Mouse (Mus musculus): ENCODE measurements around the gene Kcnk4.

The Kcnk4 gene

DNA sequence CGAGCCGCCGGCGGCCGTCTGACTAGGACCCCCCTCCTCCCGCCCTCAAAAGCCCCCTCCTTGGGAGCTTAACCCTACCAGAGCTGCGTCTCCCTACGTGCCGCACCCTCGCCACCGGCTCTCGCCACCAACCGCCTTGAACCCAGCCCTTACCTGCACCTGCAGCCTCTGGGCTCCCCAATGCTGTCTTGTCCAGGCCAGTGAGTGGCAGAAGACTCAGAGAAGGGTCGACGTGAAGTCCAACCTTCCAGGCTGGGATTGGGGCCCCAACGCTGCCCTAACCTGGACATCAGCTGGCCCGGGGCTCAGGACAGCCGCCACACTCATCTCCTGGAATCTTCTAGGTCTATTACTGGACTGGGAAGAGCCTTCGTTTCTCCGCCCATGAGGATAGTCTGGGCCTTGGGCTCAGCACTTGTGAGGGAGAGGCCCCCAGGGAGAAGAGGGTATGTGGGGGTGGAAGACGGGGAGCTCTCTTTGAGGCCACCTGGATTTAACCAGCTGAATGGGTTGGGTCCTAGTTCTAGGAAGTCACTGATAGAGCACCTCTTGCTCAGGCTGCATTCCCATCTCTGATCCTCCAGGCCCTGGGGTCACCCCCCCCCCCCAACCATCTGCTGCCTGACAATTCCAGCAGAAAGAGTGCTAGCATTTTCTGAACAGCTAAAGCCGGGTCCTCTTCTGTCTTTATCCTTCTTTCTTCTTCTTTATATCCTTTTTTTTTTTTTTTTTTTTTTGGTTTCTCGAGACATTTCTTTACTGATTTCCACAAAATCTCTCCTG is at the start of gene Kcnk4:
TSS of gene Kcnk4 (minus strand) at position 321 of the 783 bp plus-strand sequence.
- DNase-seq (ENCODE audit: low spot score), result no peak

DNA sequence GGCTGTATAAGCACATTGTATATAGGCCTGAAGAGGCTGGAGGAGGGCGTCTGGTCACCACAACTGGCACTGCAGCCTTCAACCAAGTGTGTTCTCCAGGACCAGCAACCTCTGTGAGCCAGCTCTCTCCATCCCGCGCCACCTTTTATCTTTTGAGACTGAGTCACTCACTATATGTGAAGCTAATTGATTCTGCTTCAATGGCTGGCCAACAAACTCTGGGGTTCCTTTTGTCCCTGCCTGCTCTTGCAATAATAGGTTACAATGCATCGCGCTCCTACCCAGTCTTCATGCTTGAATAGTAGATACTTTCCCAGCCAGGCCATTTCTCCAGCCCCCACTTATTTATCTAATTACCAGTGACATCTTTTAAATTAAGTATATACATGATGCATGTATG is 49.3 kb upstream of the Kcnk4 start:
- no peak for DNase-seq (ENCODE audit: low spot score)

DNA sequence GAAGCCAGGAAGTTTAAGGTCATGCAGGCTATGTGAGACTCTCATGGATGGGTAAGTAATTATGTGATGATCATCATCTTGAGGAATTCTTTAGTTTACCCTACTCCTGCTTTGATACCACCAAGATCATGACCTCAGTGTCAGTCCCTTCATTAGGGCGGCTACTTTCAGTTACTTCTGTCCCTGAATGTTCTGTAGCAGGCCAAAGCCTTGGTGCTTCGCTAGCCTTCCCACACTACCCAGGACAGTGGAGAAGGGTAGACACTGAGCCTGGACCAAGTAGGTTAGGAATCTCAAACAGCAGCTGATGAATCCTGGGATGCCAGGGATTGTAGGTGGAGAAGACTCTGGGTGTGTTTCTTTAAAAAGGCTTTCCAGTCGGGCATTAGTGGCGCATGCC is 47.1 kb upstream of the Kcnk4 start:
- DNase-seq (ENCODE audit: low spot score), result no peak

DNA sequence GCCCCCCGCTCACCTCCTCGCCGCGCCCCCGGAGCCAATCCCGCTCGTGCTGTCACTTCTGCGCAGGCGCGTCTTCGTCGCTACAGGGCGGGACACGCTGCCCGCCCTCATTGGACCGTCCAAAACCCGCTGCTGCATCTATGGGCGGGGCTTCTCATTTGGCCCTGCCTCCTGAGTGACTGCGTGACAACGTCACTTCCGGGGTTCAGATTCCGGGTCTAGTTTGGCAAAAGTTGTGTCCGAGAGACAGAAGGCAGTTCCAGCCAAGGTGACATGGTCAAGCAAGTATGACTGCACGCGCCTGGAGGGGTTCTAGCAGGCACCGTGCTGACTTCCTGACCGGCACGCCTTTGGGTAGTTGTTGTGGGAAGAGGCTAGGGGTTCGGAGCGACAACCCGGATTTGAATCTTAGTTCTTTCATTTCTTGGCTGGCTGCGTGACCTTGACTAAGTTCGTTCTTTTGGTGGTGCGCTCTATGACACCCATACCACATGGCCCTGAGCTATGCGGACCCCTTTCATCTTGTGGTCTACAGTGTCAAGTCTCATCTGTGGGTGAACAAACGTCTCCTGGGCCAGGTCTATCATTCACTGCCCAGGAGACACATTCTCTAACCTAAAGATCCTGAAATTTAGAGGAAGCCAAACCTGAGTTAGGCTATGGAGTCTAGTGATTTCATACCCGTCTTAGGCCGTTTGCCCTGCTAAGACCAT is 46.2 kb upstream of the Kcnk4 start, which contains the start of gene Fkbp2:
TSS of gene Fkbp2 (minus strand) at position 121 of the 713 bp plus-strand sequence.
- DNase-seq (ENCODE audit: low spot score), result peak; percentile 97

DNA sequence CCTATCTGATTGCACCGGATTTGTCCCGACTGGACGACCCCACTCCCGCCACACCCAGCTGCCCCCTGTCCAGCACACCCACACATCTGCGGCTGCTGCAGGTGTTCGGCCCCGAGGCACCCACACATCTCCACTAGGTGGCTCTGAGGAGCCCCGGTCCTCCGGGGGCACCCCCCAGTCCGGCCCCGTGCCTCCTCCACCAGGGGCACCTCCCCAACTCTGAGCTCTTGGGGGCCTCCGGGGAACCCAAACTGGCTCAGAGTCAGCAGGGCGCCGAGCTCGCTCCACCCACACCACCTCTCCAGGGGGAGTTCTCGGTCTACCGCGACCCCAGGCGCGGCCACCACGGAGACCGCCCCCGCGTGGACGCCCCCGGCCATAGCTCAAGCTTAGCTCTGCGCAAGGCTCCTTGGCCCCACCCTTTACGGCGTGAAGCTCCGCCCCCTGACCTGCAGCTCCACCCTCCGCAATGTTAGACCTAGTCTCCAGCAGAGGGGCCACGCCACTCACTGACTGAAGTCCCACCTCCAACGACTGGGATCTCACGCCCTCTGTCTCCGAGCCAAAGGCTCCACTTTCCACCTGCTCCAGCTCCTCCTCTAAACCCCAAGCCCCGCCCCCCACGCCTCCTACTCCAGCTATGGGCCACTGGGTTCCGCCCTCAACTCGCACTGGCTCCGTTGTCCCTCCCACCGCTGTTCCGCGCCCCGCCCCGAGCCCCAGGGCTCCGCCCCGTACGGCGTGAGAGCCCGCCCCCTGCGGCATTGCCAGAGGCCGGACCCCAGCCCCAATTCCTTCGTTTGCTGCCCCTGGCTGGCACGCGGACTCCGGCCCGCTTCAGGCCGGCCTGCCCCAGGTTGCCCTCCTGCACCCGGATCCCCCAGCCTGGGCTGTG is 45.4 kb upstream of the Kcnk4 start:
- peak; percentile 99 for DNase-seq (ENCODE audit: low spot score)

DNA sequence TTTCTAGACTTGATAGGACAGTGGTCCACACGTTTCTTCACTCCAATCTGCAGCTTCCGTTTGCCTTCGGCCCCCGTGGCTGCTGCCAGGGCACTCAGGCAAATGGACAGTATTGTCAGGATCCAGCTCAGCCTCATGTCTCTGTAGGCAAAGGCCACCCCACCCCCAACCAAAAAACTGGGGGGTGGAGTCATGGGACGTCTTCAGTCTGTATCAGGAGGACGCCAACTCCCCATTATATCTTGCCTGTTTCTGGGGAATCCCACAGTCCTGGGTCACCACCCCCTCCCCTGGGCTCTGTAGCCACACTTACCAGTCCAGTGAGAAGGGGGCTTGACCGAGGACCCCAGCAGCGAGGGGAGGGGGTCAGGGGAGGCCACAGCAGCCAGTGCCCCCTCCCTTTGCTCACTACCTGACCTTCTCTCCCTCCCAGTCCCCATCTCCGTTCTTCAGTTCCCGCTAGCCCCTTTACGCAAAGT is 44.7 kb upstream of the Kcnk4 start:
- no peak for DNase-seq (ENCODE audit: low spot score)

DNA sequence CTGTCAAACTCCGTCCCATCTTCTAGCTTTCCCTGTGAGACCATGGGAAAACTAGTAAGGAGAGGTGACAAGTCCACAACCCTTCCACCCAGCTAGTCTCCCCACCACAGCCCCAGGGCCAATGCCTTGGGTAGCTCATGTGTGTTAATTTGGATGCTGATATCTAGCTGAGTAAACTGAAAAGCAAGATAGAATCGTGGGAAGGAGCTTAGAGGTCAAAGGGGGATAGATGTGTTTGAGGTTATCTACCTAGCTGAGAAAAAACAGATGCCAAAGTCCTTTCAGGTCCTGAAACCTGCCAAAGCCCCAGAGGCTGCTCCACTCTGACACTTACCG is 44.3 kb upstream of the Kcnk4 start:
- DNase-seq (ENCODE audit: low spot score), result no peak

DNA sequence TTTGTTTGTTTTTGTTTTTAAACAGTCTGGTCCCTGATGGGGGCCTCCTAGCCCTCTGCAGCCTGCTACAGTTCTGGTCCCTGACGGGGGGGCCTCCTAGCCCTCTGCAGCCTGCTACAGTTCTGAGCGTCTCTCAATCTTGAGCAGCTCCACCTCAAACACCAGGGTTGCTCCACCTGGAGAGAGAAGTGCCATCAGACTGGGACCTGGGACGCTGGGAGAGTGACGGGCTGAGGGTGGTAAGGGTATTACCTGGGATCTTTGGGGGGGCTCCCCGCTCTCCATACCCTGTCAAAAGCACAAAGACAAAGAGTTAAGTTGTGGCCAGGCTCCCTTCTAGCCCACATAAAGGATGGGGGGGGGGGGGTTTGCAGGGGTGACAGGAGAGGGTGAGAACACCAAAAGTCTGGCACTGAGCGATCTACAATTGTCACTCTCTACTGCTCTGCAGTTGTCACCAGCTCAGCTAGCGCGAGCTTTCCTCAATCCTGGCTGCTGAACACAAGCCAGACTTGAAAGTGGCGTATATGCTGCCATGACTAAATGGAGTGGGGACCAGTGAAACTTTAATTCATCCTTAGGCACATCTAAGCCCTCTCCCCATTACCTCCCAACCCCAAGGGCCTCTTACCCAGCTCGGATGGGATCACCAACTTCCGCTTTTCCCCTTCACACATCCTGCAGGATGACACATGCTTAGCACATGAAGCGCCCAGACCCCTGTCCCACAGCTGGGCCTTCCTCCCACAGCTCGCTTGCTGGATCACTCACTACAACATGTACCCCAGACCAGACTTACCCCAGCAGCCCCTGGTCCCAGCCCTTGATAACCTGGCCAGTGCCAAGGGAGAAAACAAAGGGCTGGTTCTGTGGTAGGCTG is 43.7 kb upstream of the Kcnk4 start:
- DNase-seq (ENCODE audit: low spot score), result no peak

DNA sequence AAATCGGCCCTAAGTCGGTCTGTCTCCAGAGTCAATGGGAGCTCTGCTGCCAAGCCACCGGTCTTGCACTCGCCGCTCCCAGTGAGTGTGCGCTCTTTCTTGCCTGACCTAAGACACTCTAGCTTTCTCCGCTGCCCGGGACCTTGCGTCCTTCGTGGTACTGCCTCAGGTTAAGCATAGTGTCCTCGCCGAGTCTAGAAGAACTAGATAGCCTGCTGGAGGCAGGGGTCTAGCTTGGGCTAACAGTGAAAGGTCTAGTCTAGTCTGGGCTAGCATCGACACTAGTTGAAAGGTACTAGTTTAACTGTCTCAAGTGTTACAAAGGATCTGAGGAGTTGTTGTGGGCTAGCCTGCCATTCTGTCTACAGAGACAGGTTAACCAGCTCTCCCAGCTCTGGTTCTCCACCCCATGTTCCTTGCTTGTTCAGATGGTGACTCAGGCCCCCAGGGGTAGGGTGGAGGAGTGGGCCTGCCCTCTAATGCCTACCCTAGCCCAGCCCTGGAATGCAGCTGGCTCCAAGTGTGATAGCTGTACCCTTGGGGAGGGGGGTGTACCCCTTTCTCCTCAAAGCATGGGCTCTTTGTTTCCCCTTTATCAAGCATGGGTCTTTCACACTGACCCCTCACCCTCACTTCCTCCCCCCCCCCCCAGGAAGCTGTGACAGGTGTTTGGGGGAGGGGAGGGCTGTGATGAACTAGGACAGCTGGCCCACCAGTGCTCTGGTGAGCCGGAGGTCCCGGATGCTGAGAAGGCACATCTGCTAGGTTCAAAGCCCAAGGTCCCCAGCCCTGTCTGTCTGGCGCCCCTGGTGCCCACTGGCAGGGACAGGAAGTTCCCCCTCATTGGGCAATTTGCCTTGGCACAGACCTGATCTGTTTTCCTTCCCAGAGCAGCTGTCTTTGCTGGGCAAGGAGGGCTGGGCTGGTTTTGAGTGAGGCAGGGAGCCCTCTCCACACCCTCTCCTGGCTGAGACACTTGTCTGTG is 41.5 kb upstream of the Kcnk4 start, which contains the start of gene Plcb3:
TSS of gene Plcb3 (minus strand) at position 934 of the 985 bp plus-strand sequence.
- DNase-seq (ENCODE audit: low spot score), result no peak

DNA sequence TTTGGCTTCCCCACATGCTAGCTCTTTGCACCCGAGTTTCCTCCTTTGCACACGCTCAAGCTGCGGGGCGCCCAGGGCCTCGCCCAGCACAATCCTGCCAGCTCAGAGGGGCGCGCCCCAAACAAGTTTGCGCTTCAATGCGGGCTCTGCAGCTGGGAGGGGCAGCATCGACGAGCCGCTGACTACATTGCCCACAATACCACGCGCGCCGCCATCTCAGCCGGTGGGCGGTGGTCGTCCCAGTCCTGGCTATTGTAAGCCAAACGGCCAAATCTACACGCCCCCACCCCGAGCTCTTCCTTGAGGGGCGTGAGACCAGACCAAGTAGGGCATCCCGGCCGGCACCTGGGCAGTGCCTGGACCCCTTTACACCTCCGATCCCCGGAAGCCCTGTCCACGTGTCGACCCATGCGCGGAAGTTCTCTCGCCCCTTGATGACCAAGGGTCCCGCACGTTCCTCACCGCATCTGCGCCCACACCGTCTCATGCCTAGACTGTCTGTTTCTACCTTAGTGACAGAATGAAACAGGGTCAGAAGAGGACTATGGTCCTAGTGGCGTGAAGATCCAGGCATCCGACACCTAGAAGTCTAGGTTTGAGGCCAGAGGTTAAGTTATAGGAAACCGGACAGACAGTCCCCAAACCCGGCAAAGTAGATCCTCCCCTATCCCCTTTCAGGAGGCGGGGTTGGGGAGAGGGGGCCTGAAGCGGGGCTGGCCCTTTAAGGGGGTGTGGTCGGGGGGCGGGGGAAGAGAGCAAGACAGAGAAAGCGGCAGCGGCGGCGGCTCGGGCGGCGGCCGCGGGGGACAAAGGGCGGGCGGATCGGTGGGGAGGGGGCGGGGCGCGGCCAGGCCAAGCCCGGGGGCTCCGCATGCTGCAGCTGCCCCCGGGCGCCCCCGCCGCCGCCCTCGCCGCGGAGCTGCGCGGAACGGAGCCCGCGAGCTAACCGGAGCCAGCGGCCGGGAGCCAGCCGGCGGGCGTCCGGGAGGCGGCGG is 40.2 kb upstream of the Kcnk4 start, which contains the start of gene Ppp1r14b:
TSS of gene Ppp1r14b (plus strand) at position 758 of the 995 bp plus-strand sequence.
- DNase-seq (ENCODE audit: low spot score), result peak; percentile 65

DNA sequence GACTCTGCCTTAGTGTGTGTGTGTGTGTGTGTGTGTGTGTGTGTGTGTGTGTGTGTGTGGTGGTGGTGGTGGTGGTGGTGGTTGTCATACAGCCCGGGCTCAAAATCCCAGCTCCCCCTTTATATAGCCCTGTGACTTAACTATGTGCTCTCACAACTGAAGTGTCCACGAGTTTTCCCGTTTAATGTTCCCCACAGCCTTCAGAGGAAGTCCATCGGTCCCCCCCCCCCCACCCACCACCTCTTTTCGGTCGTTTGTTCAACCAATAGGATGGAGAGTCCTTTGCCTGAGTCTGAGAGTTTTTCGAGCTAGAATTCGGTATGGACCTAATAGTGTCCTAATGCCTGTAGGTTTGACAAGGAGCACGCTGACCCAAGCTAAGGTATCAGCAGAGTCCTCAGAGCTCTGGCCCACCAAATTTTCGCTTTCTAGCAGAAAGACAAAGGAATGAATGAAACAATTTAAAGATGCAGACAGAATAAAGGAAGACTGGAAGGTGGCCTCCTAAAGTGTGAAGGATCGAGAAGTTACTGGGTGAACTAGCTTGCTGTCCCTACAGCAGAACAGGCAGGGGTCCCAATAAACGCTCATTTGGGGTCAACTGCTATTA is 39.4 kb upstream of the Kcnk4 start:
- no peak for DNase-seq (ENCODE audit: low spot score)

DNA sequence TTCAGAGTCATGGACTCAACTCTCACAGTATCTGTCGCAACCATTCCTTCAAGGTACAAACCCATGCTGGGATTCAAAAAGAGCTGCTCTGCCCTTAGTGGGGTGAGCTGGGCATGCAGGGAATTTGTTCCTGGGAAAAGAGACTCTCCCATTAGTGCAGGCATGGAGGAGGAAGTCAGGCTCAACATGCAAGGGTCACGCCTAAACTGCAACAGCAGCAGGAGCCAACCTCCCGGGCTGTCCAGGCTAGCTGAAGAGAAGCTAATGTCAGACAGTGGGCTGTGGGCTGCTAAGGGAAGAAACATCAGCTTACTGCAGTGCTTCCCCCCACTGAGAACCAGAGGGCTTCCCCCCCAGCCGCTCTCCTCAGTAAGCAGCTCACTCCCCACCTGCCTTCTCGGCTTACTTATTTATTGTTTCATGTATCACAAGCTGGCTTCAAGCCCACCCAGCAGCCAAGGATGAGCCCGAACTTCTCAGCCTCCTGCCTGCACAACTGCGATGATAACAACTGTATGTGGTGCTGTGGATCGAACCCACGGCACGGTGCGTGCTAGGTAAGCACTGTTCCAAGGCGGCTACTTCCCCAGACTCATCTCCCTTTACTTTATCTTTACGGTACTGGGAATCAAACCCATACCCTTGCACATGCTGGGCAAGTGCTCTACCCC is 38.1 kb upstream of the Kcnk4 start:
- no peak for DNase-seq (ENCODE audit: low spot score)

DNA sequence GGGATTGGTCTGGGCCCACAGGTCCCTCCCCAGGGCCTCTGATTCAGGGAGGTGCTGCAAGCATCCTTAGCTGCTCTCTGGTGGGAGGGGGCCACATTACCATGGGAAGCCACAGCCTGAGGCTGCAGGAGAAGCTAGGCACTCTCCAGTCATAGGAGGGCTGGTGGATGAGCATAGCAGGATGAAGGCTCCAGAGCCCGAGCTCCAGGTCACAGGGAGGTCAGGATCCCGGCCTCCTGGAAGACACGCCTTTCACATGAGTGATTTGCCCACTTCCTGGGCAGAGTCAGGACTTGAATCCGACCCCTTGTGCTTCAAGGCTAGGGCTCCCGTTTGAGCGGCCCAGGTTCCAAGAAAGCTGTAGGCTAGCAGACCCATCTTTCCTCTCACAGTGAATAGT is 37.3 kb upstream of the Kcnk4 start:
- DNase-seq (ENCODE audit: low spot score), result no peak

DNA sequence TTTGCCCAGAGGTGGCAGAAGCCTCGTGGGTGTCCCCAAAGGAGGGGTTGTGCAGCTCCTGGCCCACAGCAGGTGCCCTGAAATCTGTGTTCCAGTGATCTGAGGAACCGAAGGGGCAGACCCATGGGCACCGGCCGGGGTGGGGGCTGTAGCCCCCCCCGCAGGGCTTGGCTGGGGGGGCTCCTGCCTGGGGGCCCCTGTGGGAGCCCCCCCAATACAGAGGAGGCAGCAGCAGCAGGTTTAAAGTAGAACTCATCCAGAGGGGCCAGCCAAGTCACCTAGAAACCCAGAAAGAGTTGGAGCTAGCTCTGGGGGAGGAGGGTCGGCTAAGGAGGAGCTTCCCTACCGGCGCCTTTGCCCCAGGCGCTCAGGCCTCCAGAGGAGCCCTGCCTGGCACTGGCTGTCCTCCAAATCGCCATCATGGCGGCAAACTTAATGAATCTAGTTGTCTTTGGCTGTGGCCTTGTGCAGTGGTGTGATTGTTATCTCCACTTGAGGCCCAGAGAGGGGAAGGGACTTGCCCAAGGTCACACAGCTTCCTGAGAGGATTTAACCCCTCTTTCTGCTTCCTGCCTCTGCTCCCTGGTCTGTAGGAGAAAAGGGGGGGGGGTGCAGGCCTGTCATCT is 36.3 kb upstream of the Kcnk4 start:
- DNase-seq (ENCODE audit: low spot score), result no peak

DNA sequence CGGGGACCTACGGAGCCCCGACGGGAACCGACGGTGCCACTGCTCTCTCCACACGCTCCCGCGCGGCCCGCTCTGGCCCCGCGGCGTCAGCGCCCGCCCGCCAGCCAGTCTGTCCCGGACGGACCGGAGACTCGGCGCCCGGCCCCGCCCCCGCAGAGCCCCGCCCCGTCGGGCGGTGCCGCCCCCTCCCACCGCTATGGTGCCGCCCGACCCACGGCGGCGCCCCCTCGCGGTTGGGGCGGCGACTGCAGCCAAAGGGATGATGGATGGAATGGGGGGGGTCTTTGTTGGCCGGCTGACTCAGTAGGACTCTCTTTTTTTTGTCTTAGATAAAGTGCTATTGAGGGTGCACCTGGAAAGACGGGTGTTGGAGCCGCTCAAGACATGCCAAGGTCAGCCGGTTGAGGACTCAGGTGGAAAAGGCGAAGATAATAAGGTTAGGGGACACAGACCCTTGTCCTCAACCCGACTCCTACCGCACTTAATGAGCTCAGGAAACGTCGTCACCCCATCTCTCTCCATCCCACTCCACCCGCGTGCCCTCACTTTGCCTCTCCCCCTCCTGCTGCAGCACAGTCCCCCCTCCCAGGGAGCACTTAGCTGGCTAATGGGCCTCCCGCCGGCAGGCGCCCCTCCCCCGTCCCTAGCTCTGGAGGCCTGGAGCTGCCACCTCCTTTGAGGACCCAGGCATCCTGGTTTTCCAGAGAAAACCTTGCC is 35.5 kb upstream of the Kcnk4 start:
- DNase-seq (ENCODE audit: low spot score), result peak; percentile 66

DNA sequence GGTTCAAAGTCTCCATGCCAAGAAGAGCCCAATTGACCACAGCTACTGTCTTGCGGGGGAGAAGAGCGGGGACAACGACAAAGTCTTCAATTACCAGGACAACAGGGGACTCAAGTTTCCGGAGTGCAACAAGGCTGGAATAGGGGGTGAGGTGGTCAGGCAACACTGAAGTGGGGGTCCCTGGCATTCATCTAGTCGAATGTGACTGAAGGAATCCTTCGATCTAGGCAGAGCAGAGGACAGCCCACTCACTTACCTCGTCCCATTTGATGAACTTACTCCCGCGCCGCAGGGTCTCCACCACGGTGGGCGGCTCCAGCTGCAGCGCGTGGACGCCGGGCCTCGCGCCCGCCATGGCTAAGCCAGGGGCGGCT is 35.0 kb upstream of the Kcnk4 start:
- DNase-seq (ENCODE audit: low spot score), result no peak

Data from ovary, postnatal 14 days (tissue).